Mouse (Mus musculus): ENCODE measurements around the gene Gm10277. TPM values are rescaled to one million over a fixed set of nuclear protein-coding genes. Genes with fewer than 3 reads are reported as not detected.
"Not testable (repeated sequence)": the region's sequence is repeated elsewhere in the genome, so short reads cannot be mapped to it uniquely, and the experiment has no call there.

The Gm10277 gene
- total RNA-seq, 2 experiments from 2014 or later, result not detected

DNA sequence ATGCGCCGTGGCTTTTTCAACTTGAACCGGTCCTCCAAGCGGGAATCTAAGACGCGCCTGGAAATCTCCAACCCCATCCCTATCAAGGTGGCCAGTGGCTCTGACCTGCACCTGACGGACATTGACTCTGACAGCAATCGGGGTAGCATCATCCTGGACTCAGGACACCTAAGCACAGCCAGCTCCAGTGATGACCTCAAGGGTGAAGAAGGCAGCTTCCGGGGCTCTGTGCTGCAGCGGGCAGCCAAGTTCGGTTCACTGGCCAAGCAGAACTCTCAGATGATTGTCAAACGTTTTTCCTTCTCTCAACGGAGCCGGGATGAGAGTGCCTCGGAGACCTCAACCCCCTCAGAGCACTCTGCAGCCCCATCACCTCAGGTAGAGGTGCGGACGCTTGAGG is 10.1 kb downstream of the Gm10277 start:
- intact Hi-C loops (cut with DNase I), result no loop called here
- no peak for DNase-seq

DNA sequence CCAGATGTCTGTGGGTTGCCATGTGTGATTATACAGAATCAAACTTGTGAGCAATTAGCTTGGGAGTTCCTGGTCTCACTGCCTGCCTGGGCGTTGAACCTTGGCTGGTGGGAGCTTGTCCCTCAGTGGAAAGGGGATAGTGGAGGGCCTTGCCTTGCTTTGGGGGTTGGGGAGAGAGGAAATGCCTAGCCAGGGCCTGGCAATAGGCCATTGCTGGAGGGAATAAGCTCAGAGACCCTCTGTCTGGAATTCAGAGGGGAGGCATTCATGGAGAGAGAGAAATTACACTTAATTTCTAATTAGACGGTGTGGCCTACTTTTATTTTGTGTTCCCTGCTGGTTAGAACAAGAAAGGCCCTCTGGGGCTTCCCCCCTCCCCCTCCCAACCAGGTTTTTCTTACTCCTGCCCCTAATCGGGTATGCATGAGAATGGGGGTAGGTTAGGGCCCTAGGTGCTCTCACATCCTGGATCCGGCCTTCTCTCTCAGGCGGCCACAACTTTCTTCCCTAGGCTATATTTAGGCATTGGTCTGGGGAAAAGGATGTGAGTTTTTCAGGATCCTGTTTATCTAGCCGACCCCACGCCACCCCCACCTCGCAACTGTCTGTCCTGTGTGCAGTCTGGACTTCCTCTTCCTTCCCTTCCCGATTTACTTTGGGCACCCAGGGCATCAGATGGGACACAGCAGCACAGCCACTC is 11.7 kb downstream of the Gm10277 start:
- DNase-seq, result peak in 1 of 2 experiments; percentile 27
- intact Hi-C loops (cut with DNase I), result no loop called here

DNA sequence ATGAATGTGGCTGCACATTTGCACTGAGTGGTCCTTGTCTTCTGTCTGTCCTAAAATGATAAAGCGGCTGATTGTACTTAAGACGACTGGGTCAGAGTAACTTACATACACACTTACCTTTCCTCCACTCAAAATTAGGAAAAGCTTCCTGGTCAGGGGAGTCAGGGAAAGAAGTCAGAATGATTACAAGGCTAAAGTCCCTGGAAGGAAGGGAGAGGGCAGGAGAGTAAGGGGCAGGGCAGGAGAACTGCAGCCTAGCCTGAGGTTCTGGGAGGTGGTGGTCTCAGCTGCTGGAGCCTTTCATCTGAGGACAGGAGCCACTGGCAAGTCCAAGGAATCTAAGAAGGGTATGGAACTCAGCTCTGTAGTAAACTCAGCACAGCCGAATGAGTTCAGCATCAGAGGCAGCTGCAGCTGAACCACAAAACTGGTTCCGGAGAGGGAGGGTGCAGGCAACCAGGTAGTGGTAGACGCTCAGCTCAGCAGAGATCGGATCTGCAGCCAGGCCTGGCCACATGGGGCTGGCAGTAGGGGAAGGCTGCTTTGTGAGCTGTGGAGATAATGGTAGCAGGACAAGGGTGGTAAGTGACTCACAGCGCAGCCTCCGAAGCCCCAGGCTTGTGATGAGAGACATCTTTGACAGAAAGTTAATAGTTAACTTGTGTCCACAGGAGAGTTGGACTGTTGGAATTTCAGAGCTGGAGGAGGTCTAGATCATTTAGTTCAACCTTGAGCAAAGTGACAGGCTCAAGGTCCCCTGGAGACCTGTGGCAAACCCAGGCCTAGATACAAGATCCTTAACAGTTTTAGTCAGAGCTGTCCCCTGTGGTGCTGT is 15.5 kb downstream of the Gm10277 start:
- no peak for DNase-seq
- intact Hi-C loops (cut with DNase I), result no loop called here

DNA sequence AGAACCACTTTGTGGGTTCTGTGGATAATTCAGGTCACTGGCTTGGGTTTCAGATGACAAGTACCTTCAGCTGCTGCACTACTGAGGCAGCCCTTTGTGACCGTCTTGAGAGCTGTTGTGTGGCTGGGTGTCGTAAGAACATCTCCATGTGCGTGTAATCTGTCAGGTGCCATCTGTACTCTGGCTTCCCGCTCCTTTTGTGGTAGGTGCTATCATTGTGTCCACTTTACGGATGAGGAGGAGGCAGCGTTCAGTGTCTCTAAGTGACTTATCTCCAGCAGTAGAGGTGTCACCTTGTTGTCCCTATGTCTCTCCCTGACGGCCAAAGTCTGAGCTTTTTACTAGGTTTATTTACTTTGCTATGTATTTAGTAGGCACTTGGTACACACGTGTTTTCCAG is 17.2 kb downstream of the Gm10277 start:
- DNase-seq, result no peak

DNA sequence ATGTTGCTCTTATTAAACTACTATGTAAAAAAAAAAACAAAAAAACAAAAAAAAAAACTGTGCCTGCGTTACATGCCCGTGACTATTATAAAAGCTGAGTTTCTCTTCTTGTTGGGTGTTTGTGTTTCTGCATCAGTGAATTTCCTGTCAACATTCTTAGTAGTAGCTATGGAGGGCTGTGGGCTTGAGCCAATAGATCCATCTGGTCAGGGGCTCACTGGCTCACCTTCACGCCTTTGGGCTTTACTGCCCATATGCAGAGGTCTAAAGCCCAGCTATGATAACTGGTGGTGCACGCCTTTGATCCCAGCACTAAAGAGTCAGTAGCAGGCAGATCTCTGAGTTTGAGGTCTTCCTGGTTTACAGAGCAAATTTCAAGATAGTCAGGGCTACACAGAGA is 18.1 kb downstream of the Gm10277 start:
- intact Hi-C loops (cut with DNase I), result no loop called here
- DNase-seq, result no peak

More for the DNA sequence above, 17.2 kb downstream of the Gm10277 start:
- intact Hi-C loops (cut with DNase I), result no loop called here

DNA sequence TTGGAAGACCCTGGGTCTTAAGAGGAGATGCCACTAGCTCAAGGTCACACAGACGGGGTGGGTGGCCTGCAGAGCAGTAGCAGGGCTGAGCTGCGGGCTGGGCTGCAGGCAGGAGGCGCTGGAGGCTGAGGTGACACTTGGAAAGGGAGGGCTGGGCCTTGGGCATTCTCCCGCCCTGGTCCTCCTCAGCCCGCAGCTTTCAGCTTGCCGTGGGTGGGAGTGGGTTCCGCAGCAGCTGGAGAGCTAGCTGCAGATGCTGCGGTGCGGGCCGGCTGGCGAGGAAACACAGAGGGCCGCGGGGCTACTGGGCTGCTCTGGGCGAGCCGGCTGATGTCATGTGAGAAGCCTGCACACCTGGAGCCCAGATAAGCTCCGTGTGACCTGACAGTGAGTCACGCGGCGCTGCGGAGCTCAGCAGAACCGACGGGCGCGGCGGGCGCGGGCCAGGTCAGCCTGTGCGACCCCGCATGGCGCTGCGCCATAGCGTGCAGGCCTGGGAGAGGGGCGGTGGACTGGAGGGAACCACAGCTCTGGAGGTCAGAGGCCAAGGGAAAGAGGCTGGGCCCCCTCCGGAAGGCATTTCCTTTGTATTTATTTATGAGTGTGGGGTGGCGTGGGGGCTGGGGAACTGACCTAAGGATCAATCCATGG is 21.1 kb downstream of the Gm10277 start:
- intact Hi-C loops (cut with DNase I), result loop anchor here (2.0 kb wide), 1 partner anchor 18 kb away; no protein-coding TSS in a partner anchor
- DNase-seq, result peak; percentile 69 to 76

DNA sequence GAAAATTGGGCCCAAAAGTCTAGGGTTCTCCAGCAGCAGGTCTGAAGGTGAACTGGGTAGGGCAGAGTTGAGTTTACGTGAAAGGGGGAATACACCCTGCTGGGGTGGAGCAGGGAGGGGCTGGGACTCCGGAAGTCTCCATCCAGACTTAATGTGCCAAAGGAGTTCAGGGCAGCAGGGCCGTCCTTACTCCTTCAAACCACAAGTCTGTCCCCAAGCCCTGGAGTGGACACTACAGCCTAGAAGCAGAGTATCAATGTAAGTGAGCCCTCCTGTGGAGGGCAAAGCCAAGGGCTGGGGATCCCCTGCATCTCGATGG is 22.1 kb downstream of the Gm10277 start:
- no peak for DNase-seq

DNA sequence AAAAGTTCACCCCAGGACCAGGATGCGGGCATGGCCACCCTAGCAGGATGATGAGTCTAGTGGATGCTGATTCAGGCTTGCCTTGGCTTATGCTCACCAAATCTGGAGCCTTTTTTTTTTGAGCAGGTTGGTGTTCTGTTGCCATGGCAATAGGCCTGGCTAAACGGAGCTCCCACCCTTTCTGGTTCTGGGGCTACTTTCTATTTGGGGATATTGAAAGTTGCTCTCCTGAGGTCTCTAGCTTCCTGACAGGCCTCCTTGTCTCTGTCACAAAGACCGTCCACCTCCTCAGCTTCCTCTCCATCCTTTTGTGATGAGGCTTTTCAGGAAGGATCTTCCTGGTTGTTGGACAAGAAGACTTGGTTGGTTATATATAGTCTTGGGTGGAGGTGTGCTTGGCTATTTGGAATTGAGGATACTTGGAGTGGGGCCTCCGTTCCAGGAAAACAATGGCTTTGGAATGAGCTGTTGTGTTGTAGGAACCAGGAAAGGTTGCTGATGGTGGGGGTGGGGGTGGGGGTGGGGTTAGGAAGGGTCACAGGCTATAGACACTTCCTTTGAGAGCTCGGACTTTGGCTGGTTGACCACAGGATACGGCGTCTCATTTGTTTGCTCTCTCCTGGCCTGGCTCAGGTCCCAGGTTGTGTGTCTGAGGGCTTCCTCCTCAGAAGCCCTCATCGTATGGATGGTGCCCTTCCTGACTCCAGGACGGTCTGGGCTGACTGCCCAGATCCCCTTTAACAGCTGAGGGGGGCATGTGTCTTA is 22.7 kb downstream of the Gm10277 start:
- intact Hi-C loops (cut with DNase I), result no loop called here
- peak in 1 of 2 experiments; percentile 51 for DNase-seq

More for the DNA sequence above, 22.1 kb downstream of the Gm10277 start:
- intact Hi-C loops (cut with DNase I), result no loop called here

DNA sequence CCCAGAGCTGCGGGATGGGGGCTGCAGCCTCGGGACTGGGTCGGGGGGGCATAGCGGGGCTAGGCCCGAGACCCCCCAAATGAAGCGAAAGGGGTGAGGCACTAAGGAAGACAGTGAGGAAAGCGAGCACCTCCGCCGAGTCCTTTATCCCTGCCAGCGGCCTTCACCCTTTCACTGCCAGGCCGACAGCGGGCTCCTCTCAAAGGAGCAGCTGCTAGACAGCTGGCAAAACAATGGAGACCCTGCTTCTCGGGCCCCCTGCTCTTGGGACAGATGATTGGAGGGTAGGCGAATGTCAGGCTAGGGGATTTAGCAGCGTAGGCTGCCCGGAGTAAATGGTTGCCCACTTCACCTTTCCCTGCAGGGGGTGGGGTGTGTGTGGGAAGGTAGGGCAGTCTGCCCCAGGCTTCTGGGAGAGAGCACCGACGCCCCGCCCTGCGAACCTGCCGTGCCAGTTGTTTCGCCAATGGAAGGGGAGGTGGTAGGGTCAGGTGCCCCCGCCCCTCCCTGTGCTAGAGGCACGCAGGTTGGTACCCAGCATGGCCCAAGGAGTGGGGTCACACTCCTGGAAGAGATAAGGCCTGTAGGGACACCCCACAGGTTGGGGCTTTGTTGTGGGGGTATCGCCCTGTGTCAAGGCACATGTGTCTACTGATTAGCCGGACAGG is 23.7 kb downstream of the Gm10277 start:
- intact Hi-C loops (cut with DNase I), result loop anchor here (1.0 to 2.0 kb wide), 3 partner anchors 27 to 51 kb away; no protein-coding TSS in a partner anchor
- DNase-seq, result peak; percentile 67 to 72

DNA sequence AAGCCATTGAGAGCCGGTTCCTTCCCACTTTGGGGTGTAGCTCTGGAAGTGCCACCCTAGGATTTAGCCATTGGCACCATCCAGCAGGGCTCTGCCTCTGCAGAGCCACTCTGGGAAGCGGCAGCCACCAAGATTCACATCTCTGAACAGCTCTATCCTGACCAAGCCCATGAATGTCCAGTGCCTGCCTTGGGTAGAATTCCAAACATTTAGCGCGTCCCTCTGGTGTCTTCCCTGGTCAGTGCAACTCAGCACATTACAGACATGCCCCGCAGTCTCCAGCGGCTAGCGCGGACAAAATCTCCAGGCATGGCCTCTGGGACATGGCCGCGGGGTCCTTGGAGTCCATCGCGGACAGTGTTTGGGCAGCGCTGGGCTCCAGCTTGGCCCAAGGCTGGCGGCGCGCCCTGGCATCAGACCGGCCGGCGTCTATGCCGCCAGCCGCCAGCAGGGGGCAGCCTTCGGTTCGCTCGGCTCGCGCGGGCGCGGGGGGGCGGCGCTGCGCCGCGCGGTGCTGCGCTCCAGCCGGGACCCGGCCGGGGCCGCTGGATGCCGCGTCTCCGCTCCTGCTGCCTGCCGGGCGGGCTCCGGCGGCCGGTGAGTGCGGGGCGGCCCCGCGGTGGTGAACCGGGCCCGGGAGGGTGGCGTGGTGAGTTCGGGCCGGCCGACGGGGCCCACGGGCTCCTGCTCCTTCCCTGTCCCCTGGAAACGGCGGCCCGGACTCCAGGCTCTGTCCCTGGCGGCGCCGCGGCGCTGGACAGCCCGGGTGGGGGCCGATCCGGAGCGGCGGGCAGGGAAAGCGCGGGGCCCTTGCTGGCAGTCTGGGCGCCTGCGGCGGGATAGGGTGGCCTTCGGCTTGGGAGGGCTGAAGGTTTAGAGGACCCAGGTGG is 24.5 kb downstream of the Gm10277 start, which contains the start of gene Myo18a:
Gene Myo18a, plus strand, starts transcription at position 464 of the 890 bp plus-strand sequence.
- DNase-seq, result peak; percentile 90 to 91
- intact Hi-C loops (cut with DNase I), result loop anchor here (1.0 to 2.0 kb wide), 3 partner anchors 26 to 52 kb away; no protein-coding TSS in a partner anchor

DNA sequence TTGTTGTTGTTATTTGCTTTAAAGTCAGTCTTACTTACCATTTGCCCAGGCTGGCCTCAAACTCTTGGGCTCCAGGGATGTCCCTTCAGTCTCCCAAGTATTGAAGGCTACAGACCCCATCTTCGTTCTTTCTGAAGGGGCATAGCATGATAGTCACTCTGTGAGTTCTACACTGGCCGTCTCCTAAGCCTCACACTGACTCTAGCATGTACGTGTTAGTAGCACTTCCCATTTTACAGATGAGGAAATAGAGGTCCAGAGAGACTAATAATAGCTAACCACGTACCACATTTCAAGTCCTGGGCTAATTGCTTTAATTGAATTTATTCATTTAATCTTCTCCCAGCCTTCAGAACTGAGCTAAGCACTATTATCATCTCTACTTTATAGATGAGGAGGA is 27.5 kb downstream of the Gm10277 start:
- intact Hi-C loops (cut with DNase I), result no loop called here
- no peak for DNase-seq

DNA sequence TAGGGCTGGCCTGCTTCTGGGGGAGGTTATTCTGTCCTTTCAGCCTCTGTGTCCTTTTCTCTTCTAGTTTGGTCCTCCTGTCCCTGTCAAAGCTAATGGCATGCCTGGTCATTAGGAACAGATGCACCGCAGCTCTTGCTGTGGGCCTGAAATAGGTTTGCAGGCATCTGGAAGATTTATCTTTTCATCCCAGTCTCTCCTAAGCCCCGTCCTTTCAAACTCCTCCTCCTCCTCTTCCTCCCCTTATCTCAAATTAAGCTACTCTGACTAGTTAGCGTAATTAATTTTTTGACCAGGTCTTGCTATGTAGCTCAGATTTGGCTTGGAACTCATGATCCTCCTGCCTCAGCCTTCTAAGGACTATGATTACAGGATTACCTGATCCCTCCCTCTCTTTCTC is 34.1 kb downstream of the Gm10277 start:
- no peak for DNase-seq
- intact Hi-C loops (cut with DNase I), result no loop called here

DNA sequence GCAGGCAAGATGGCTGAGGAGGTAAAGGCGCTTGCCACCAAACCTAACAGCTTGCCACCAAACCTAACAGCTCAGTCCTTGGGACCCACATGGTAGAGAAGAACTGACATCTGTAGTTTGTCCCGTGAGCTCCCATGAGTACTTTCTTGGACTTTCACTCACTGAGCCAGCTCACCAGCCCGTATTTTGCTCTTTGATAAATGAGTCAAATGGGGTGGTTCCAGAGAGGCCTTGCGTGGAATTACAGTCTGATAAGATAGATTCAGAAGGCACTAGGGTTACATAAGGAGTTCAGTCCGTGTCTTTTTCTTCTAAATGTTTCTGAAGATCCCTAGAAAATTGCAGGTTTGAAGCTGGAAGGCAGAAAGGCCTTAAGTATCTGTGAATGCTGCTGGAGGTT is 35.0 kb downstream of the Gm10277 start:
- no peak for DNase-seq
- intact Hi-C loops (cut with DNase I), result no loop called here

DNA sequence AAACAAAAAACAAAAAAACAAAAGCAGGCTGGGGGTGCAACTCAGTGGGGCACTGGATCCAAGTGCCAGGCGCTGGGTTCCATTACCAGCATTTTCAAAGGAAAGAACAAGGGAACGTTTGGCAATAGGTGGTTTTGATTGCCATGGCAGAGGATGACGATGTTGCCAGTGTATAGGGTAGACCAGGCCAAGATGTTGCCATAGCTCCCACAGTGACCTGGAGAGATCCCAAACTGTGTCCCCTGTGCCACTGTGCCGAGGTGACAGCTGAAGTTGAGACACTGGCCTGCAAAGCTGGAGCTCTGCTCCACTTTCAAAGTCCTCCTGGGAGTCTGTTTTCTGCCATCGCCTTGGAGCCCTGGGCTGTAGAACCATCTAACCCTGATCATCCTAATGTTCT is 38.6 kb downstream of the Gm10277 start:
- DNase-seq, result no peak
- intact Hi-C loops (cut with DNase I), result no loop called here

DNA sequence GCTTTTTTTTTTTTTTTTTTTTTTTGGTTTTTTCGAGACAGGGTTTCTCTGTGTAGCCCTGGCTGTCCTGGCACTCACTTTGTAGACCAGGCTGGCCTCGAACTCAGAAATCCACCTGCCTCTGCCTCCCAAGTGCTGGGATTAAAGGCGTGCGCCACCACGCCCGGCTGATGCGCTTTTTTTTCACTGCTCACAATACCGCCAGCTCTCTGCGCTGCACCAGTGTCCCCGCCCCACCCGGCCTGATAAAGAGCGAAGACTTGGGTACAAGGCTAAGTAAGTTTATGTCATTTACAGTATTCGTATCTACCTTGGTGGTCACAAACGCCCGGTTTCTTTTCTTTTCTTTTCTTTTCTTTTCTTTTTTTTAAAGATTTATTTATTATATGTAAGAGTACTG is 40.4 kb downstream of the Gm10277 start:
- intact Hi-C loops (cut with DNase I); DNase-seq: not testable (repeated sequence)

DNA sequence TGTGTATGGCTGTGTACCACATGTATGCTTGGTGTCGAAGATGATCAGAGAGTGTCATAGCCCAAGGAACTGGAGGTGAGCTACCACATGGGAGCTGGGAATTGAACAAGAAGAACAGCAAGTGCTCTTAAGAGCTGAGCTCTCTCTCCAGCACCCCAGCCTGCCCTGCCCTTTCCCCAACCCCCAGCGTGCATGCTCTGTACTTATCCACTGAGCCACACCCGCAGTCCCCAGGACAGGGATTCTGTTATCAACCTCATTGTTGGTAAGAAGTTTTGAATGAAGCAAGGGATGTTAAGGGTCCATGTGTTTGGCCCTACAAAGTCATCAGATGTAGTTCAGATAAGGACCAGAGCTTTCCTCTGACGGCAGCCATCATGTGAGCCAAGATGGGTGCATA is 40.9 kb downstream of the Gm10277 start:
- intact Hi-C loops (cut with DNase I), result no loop called here

DNA sequence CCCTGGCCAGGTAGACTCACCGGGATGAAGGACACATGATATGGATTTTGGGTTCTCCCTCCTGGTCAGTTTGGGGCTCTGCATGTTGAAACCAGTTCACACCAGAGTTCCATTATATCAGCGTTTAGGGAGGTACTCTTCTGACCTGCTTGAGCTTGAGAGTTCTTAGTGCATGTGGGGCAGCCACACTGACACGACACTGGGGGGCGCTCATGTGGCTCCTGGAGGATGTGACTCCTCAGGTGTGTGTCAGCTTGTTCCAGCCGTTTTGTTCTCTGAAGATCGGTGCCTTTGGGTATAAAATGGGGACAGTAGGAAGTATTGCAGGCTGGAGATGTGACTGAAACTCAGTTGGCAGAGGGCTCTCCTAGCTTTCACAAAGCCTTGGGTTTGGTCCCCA is 43.6 kb downstream of the Gm10277 start:
- intact Hi-C loops (cut with DNase I), result no loop called here

More for the DNA sequence above, 40.9 kb downstream of the Gm10277 start:
- DNase-seq, result no peak

DNA sequence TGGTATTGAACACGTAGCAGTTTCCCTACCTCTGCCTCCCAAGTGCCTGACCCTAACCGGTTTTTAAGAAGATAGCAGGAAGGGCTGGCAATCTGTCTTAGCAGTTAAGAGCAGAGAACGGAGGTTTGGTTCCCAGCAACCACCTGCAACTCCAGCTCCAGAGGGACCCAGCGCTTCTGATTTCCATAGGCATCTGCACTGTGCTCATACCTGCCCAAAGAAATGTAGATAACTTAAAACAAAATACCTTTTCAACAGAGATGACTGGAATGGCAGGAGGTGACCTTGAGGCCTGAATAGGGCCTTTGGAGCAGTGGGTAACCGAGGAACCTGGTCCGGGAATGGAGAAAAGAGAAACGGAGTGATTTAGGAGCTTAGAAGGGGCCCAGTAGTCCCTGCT is 49.0 kb downstream of the Gm10277 start:
- intact Hi-C loops (cut with DNase I), result loop anchor here (5.0 kb wide), 1 partner anchor 229 kb away; no protein-coding TSS in a partner anchor
- DNase-seq, result no peak

More for the DNA sequence above, 43.6 kb downstream of the Gm10277 start:
- peak; percentile 10 to 38 for DNase-seq

DNA sequence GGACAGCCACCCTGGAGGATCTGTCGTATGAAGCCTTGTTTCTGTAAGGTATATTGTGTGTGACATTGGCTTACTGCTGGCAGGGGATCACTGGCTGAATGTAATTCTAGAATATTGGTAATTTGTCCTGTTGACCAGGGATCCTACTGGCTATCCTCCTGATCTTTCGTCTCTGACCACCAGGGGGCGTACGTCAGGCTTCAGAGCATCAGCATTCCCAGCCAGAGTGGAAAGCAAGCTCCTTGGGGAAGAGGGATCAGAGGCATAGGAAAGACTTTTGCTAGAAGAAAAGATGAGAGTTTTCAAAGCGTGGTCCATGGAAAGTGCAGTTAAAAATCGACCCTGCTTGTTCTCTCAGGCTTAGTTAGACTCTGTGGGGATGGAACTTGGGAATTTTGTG is 50.3 kb downstream of the Gm10277 start:
- intact Hi-C loops (cut with DNase I), result loop anchor here (1.0 to 5.0 kb wide), 4 partner anchors 26 to 230 kb away; partner anchors contain the start of gene Myo18a
- DNase-seq, result peak; percentile 87 to 93

Data from heart, postnatal 10 days (tissue).